Mouse (Mus musculus): ENCODE measurements around the gene Trpm5. TPM values are rescaled to one million over a fixed set of nuclear protein-coding genes. Genes with fewer than 3 reads are reported as not detected.

The Trpm5 gene
- polyA plus RNA-seq, 1 experiment from 2014 or later: 14.1 TPM

DNA sequence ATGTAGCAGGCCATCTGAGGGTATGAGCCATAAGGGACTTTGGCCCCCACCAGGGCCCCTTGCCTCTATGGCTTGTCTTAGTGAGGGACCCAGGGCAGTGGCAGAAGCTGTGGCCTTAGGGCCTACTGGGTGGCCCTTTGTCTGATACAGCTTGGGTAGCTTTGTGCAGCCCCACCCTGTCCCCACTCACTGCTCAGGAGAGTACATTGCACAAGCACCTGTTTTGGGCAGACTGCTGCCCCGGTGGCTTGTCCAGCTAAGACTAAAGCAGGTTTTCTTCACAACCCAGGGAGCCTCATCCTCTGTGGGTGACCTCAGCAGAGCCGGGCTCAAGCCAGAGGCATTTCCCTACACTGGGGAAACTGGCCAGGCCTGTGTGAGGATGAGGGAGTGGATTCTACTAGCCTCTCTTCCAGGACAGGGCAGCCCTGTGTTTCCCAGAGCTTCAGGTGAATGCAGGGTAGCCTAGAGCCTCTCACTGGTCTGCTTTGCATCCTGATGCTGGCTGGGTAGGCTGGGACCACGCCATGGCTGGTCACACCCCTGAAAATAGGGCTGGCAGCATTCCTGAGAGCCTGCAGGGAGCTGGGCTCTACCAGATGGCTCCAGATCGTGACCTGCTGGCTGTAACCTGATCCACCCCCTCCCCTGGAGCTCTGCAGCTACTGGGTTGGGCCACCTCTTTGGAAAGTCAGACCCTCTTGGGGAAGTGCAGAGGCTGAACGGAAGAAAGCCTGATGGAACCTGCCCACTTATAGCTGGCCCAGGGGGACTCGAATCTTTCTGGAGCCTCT lies 29.6 kb upstream of the Trpm5 start:
- no peak overlapping the region for H3K9ac ChIP-seq (ENCODE audit: low read length)
- H3K36me3 ChIP-seq (ENCODE audit: control insufficient read depth, insufficient read depth, low read length): no peaks in the 10 kb centered on the region
- no peak overlapping the region for H3K4me2 ChIP-seq (ENCODE audit: low read length)
- no peak overlapping the region for H3K4me3 ChIP-seq (ENCODE audit: low read depth, low read length)
- H3K9me3 ChIP-seq (ENCODE audit: control insufficient read depth, low read length): no peaks in the 10 kb centered on the region
- ATAC-seq (replicated peaks; ENCODE audit: low FRiP score, low TSS enrichment, low read depth) (peak; percentile 53; the same call in 1 of the 2 replicates), DNase-seq (ENCODE audit: low spot score) (no peak)
- 9% methylated on average over 6 of the region's 6 CpGs for WGBS
- no peak overlapping the region for H3K27ac ChIP-seq (ENCODE audit: low read depth)
- H3K27me3 ChIP-seq (replicated peaks; ENCODE audit: control insufficient read depth, insufficient read depth, low read length): no peaks in the 10 kb centered on the region
- H3K4me1 ChIP-seq (replicated peaks; ENCODE audit: control insufficient read depth, insufficient read depth, low read length): peaks cover 16% of the 10 kb centered on the region

DNA sequence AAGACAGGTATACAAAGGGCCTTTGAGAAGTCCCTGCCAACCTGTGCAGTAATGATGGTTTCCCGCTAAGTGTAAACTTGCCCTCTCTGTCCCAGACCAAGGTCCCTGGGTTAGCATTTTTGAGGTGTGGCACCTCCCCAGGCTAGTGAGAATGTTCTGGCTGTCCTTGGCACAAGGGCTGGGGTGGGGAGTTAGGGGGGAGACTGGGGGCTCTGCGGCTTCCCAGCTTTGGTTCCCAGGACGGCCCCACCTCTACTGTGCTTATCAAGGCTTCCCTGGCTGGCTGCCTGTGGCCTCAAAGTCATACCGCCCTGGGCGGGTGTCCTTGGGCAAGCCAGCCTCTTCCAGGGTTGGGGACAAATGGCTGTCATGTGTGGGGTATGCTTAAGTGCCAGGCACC lies 27.7 kb upstream of the Trpm5 start:
- Histone ChIP-seq H3K9ac (ENCODE audit: low read length) (no peak overlapping the region), H3K4me1 (replicated peaks; ENCODE audit: control insufficient read depth, insufficient read depth, low read length) (peaks cover 16% of the 10 kb centered on the region), H3K4me3 (ENCODE audit: low read depth, low read length) (no peak overlapping the region), H3K27me3 (replicated peaks; ENCODE audit: control insufficient read depth, insufficient read depth, low read length) (no peaks in the 10 kb centered on the region), H3K27ac (ENCODE audit: low read depth) (no peak overlapping the region), H3K9me3 (ENCODE audit: control insufficient read depth, low read length) (no peaks in the 10 kb centered on the region), H3K36me3 (ENCODE audit: control insufficient read depth, insufficient read depth, low read length) (no peaks in the 10 kb centered on the region), H3K4me2 (ENCODE audit: low read length) (no peak overlapping the region)
- no peak for DNase-seq (ENCODE audit: low spot score)
- ATAC-seq (replicated peaks; ENCODE audit: low FRiP score, low TSS enrichment, low read depth): no peak; the same call in 1 of the 2 replicates
- WGBS: 66% methylated on average over 5 of the region's 5 CpGs

DNA sequence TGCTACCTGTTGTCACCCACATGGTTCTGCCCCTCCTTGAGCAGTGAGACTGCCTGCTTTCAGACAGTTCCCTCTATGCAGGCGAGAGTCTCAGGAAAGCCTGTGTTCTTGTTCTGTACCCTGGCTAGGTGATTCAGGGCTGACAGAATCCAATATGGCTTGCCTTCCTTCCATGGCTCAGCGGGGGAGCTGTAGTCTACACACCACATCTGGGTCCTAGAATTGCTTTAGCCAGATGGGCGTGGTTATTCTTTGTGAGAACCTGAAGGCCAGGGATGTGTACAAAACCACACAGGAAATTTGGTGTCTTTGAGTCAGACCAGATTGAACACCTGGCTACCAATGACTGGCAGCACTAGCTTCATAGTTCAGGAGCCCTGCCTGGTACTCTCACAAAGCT lies 25.4 kb upstream of the Trpm5 start:
- H3K4me2 ChIP-seq (ENCODE audit: low read length): no peak overlapping the region
- no peak overlapping the region for H3K27ac ChIP-seq (ENCODE audit: low read depth)
- H3K4me3 ChIP-seq (ENCODE audit: low read depth, low read length): no peak overlapping the region
- DNase-seq (ENCODE audit: low spot score) (no peak), ATAC-seq (replicated peaks; ENCODE audit: low FRiP score, low TSS enrichment, low read depth) (no peak)
- no peaks in the 10 kb centered on the region for H3K9me3 ChIP-seq (ENCODE audit: control insufficient read depth, low read length)
- H3K36me3 ChIP-seq (ENCODE audit: control insufficient read depth, insufficient read depth, low read length): no peaks in the 10 kb centered on the region
- no peak overlapping the region for H3K9ac ChIP-seq (ENCODE audit: low read length)
- H3K4me1 ChIP-seq (replicated peaks; ENCODE audit: control insufficient read depth, insufficient read depth, low read length): peaks cover 15% of the 10 kb centered on the region
- WGBS: 72% methylated on average over 3 of the region's 3 CpGs
- no peaks in the 10 kb centered on the region for H3K27me3 ChIP-seq (replicated peaks; ENCODE audit: control insufficient read depth, insufficient read depth, low read length)

DNA sequence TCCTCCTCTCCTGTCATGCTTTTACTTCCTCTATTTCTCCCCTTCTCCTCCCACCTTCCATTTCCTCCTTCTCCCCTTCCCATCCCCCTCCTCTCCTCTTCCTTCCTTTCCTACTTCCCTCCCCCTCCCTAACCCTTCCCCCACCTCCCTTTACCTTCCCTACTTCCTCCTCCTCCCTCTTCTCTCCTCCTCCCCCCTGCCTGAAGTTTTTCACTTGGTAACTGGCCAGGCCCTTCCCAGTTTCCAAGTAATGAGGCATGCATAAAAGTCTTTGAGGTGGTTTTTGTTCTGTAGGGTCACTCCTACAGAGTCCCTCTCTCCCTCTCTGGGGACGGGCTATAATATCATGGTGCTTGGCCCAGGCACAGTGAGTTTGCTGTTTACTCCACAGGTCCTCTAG lies 25.0 kb upstream of the Trpm5 start:
- Histone ChIP-seq H3K4me1 (replicated peaks; ENCODE audit: control insufficient read depth, insufficient read depth, low read length) (peaks cover 13% of the 10 kb centered on the region), H3K4me2 (ENCODE audit: low read length) (no peak overlapping the region), H3K9ac (ENCODE audit: low read length) (no peak overlapping the region), H3K27me3 (replicated peaks; ENCODE audit: control insufficient read depth, insufficient read depth, low read length) (no peaks in the 10 kb centered on the region), H3K27ac (ENCODE audit: low read depth) (no peak overlapping the region), H3K36me3 (ENCODE audit: control insufficient read depth, insufficient read depth, low read length) (no peaks in the 10 kb centered on the region), H3K9me3 (ENCODE audit: control insufficient read depth, low read length) (no peaks in the 10 kb centered on the region), H3K4me3 (ENCODE audit: low read depth, low read length) (no peak overlapping the region)
- WGBS: 50% methylated on average over 1 of the region's 1 CpGs
- DNase-seq (ENCODE audit: low spot score): no peak
- ATAC-seq (replicated peaks; ENCODE audit: low FRiP score, low TSS enrichment, low read depth): no peak

DNA sequence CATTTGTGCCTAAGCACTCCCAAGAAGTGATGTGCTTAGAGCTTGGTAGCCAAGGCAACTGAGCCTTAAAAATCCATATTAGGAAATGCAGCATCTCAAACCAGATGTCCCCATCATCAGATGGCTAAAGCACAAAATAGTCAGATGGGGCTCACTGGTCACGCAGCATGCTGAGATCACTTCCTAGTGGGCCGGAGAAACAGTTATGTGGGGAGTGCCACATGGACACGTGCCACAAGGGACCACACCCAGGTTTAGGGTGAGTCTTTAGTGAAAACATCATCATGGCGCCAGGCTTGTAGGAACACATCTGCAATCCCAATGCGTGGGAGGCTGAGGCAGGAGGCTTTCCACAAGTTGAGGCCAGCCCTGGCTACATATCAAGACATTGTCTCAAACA lies 22.1 kb upstream of the Trpm5 start:
- H3K27ac ChIP-seq (ENCODE audit: low read depth): no peak overlapping the region
- no peak overlapping the region for H3K9ac ChIP-seq (ENCODE audit: low read length)
- ATAC-seq (replicated peaks; ENCODE audit: low FRiP score, low TSS enrichment, low read depth) (no peak), DNase-seq (ENCODE audit: low spot score) (no peak)
- no peaks in the 10 kb centered on the region for H3K36me3 ChIP-seq (ENCODE audit: control insufficient read depth, insufficient read depth, low read length)
- H3K4me3 ChIP-seq (ENCODE audit: low read depth, low read length): no peak overlapping the region
- peaks cover 5% of the 10 kb centered on the region for H3K4me1 ChIP-seq (replicated peaks; ENCODE audit: control insufficient read depth, insufficient read depth, low read length)
- no peaks in the 10 kb centered on the region for H3K27me3 ChIP-seq (replicated peaks; ENCODE audit: control insufficient read depth, insufficient read depth, low read length)
- 80% methylated on average over 5 of the region's 5 CpGs for WGBS
- no peak overlapping the region for H3K4me2 ChIP-seq (ENCODE audit: low read length)
- H3K9me3 ChIP-seq (ENCODE audit: control insufficient read depth, low read length): 0 out of 2 replicates have a peak, but pooled peaks cover 3% of the 10 kb centered on the region

DNA sequence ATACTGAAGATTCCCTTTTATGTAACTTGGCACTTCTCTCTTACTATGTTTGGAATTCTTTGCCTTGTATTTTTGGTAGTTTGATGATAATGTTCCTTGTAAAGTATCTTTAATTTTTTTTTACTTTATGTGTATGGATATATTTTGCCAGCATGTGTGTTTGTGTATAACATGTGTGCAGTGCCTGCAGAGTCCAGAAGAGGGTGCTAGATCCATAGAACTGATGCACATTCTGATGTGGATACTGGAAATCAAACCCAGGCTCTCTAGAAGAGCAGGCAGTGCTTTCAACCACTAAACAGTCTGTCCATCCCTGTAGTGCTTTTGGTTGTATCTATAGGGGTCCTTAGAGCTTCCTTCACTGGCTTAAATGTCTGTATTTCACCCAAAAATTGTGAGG lies 20.3 kb upstream of the Trpm5 start:
- Histone ChIP-seq H3K9me3 (ENCODE audit: control insufficient read depth, low read length) (0 out of 2 replicates have a peak, but pooled peaks cover 3% of the 10 kb centered on the region), H3K27me3 (replicated peaks; ENCODE audit: control insufficient read depth, insufficient read depth, low read length) (no peaks in the 10 kb centered on the region)
- no peak for DNase-seq (ENCODE audit: low spot score)

DNA sequence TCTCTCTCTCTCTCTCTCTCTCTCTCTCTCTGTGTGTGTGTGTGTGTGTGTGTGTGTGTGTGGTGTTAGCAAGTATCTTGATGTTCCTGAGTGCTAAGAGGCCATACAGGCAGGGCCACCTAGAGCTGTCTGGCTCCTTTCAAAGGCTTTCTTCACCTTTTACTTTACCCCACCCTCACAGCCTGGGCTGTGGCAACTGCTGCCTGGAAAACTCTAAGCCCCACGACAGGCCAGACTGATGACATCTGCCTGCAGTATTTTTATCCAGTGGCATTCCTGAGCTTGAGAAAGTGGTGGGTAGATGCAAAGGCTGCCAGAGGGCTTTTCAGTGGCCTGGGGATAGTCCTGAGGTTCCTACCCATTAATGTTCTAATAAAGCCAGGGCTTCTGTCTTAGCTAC lies 18.0 kb upstream of the Trpm5 start:
- DNase-seq (ENCODE audit: low spot score): no peak
- ATAC-seq (replicated peaks; ENCODE audit: low FRiP score, low TSS enrichment, low read depth): no peak
- peaks cover 16% of the 10 kb centered on the region for H3K27me3 ChIP-seq (replicated peaks; ENCODE audit: control insufficient read depth, insufficient read depth, low read length)
- 12% methylated on average over 1 of the region's 1 CpGs for WGBS
- no peak overlapping the region for H3K9ac ChIP-seq (ENCODE audit: low read length)
- H3K36me3 ChIP-seq (ENCODE audit: control insufficient read depth, insufficient read depth, low read length): no peaks in the 10 kb centered on the region
- H3K9me3 ChIP-seq (ENCODE audit: control insufficient read depth, low read length): 0 out of 2 replicates have a peak, but pooled peaks cover 3% of the 10 kb centered on the region
- no peak overlapping the region for H3K4me3 ChIP-seq (ENCODE audit: low read depth, low read length)
- H3K27ac ChIP-seq (ENCODE audit: low read depth): no peak overlapping the region
- H3K4me1 ChIP-seq (replicated peaks; ENCODE audit: control insufficient read depth, insufficient read depth, low read length): no peaks in the 10 kb centered on the region
- H3K4me2 ChIP-seq (ENCODE audit: low read length): no peak overlapping the region

More for the DNA sequence above, 20.3 kb upstream of the Trpm5 start:
- no peak overlapping the region for H3K9ac ChIP-seq (ENCODE audit: low read length)
- no peaks in the 10 kb centered on the region for H3K36me3 ChIP-seq (ENCODE audit: control insufficient read depth, insufficient read depth, low read length)
- no peak overlapping the region for H3K4me3 ChIP-seq (ENCODE audit: low read depth, low read length)
- ATAC-seq (replicated peaks; ENCODE audit: low FRiP score, low TSS enrichment, low read depth): no peak
- no peak overlapping the region for H3K27ac ChIP-seq (ENCODE audit: low read depth)
- H3K4me1 ChIP-seq (replicated peaks; ENCODE audit: control insufficient read depth, insufficient read depth, low read length): no peaks in the 10 kb centered on the region; the same call in 1 of the 2 replicates
- H3K4me2 ChIP-seq (ENCODE audit: low read length): no peak overlapping the region

DNA sequence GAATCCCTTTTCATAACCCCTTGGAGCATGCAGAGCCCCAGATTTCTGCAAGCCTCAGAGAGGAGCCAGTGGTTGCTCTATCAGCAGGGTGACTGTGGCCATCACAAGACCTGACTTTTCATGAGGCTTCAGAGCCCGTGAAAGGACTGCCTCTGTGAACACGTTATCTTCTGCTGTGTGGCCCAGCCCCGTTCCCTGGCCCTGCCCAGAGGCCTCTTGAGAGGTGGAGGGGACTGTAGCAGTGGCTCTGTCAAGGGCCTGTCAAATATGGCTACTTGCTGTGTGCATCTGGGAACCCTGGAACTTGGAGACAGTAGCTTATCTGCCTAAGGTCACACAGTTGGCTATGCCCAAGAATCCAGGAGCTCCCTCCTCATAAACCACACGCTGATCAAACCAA lies 17.3 kb upstream of the Trpm5 start:
- H3K27ac ChIP-seq (ENCODE audit: low read depth): no peak overlapping the region
- 0 out of 2 replicates have a peak, but pooled peaks cover 3% of the 10 kb centered on the region for H3K9me3 ChIP-seq (ENCODE audit: control insufficient read depth, low read length)
- ATAC-seq (replicated peaks; ENCODE audit: low FRiP score, low TSS enrichment, low read depth) (no peak), DNase-seq (ENCODE audit: low spot score) (no peak)
- peaks cover 23% of the 10 kb centered on the region for H3K27me3 ChIP-seq (replicated peaks; ENCODE audit: control insufficient read depth, insufficient read depth, low read length)
- H3K4me1 ChIP-seq (replicated peaks; ENCODE audit: control insufficient read depth, insufficient read depth, low read length): 0 out of 2 replicates have a peak, but pooled peaks cover 4% of the 10 kb centered on the region
- no peak overlapping the region for H3K4me2 ChIP-seq (ENCODE audit: low read length)
- WGBS: 52% methylated on average over 4 of the region's 4 CpGs
- H3K9ac ChIP-seq (ENCODE audit: low read length): no peak overlapping the region
- H3K36me3 ChIP-seq (ENCODE audit: control insufficient read depth, insufficient read depth, low read length): no peaks in the 10 kb centered on the region
- no peak overlapping the region for H3K4me3 ChIP-seq (ENCODE audit: low read depth, low read length)

DNA sequence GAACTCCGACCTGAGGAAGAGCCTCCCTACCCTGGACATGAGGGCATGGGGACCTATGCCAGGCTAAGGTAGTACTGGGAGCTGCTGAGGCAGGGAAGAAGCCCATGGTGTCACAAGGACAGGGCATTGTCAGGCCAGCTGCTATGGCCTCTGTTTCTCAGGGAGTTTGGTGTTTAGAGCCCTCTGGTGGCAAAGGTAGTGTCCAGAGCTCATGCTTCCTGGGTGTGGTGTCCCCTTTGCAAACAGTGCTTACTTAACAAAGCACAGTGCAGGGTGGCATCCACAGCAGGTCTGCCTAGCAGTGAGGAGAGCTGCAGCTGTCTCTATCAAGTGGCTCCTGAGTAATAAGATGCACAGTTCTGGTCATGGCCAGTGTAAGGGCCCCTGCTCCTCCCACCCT lies 16.4 kb upstream of the Trpm5 start:
- ATAC-seq (replicated peaks; ENCODE audit: low FRiP score, low TSS enrichment, low read depth) (no peak), DNase-seq (ENCODE audit: low spot score) (no peak)
- H3K27ac ChIP-seq (ENCODE audit: low read depth): no peak overlapping the region
- WGBS: 68% methylated on average over 1 of the region's 1 CpGs
- no peak overlapping the region for H3K4me3 ChIP-seq (ENCODE audit: low read depth, low read length)
- H3K9ac ChIP-seq (ENCODE audit: low read length): no peak overlapping the region
- peaks cover 32% of the 10 kb centered on the region for H3K27me3 ChIP-seq (replicated peaks; ENCODE audit: control insufficient read depth, insufficient read depth, low read length)
- H3K4me1 ChIP-seq (replicated peaks; ENCODE audit: control insufficient read depth, insufficient read depth, low read length): 0 out of 2 replicates have a peak, but pooled peaks cover 4% of the 10 kb centered on the region
- no peaks in the 10 kb centered on the region for H3K36me3 ChIP-seq (ENCODE audit: control insufficient read depth, insufficient read depth, low read length)
- no peak overlapping the region for H3K4me2 ChIP-seq (ENCODE audit: low read length)
- H3K9me3 ChIP-seq (ENCODE audit: control insufficient read depth, low read length): 0 out of 2 replicates have a peak, but pooled peaks cover 3% of the 10 kb centered on the region
